Mouse (Mus musculus) embryonic facial prominence, embryonic 14.5 days (tissue): ENCODE data around the gene Nup210l. TPM values are rescaled to one million over a fixed set of nuclear protein-coding genes. Genes with fewer than 3 reads are reported as not detected.

ENCODE experiments used
- ATAC-seq: fragments of 200-750 bp; cut with Nextera tagmentation; 2 replicates; pipeline ENCODE4 v1.8.0; 2017; ENCODE audit warnings: low read depth, moderate number of reproducible peaks, moderate TSS enrichment
- DNase-seq: peaks from one replicate; pipeline ENCODE4 v3.0.0-alpha.2; 2015; ENCODE audit warnings: low spot score
- H3K27ac ChIP-seq: fragments of 300-500 bp; sonication (generic); replicated peaks from 2 replicates; pipeline ENCODE4 v1.5.1; 2014; ENCODE audit warnings: low read depth, mild to moderate bottlenecking, low read length, moderate library complexity
- H3K27me3 ChIP-seq: fragments of 300-500 bp; sonication (generic); replicated peaks from 2 replicates; pipeline ENCODE4 v1.6.1; 2014; ENCODE audit warnings: low read length; ENCODE audit not compliant: control insufficient read depth, insufficient read depth
- H3K36me3 ChIP-seq: fragments of 300-500 bp; sonication (generic); 2 replicates; pipeline ENCODE4 v1.6.1; 2014; ENCODE audit warnings: low read length, mixed read lengths; ENCODE audit not compliant: control insufficient read depth, insufficient read depth
- H3K4me1 ChIP-seq: fragments of 300-500 bp; sonication (generic); 2 replicates; pipeline ENCODE4 v1.6.1; 2014; ENCODE audit warnings: antibody characterized with exemption, low read length; ENCODE audit not compliant: control insufficient read depth, insufficient read depth
- H3K4me2 ChIP-seq: fragments of 300-500 bp; sonication (generic); 2 replicates; pipeline ENCODE4 v1.6.1; 2014; ENCODE audit warnings: low read depth, mild to moderate bottlenecking, low read length, moderate library complexity, mixed read lengths
- H3K4me3 ChIP-seq: fragments of 300-500 bp; sonication (generic); 2 replicates; pipeline ENCODE4 v1.5.1; 2014; ENCODE audit warnings: low read depth, mild to moderate bottlenecking, low read length
- H3K9ac ChIP-seq: fragments of 300-500 bp; sonication (generic); 2 replicates; pipeline ENCODE4 v1.6.1; 2014; ENCODE audit warnings: low read depth, mild to moderate bottlenecking, low read length, moderate library complexity, mixed read lengths
- H3K9me3 ChIP-seq: fragments of 300-500 bp; sonication (generic); 2 replicates; pipeline ENCODE4 v1.6.1; 2016; ENCODE audit warnings: low read length; ENCODE audit not compliant: control insufficient read depth
- WGBS: fragments of 180-500 bp; shearing (Covaris S2); extraction: QIAGEN DNeasy Blood & Tissue Kit; methylation state at CpG from one replicate; pipeline ENCODE4 v1.1.7; 2014; 5-methylcytosine and 5-hydroxymethylcytosine counted together
- polyA plus RNA-seq: library from polyadenylated mRNA; unstranded; fragments of >200 nt; fragmentation: Nextera tagmentation; extraction: Ambion mirVana; gene quantifications from 2 replicates; pipeline ENCODE4 v1.2.1, GENCODE M21; 2014

Gene Nup210l
- polyA plus RNA-seq, 1 experiment from 2014 or later = 0.18 TPM

DNA sequence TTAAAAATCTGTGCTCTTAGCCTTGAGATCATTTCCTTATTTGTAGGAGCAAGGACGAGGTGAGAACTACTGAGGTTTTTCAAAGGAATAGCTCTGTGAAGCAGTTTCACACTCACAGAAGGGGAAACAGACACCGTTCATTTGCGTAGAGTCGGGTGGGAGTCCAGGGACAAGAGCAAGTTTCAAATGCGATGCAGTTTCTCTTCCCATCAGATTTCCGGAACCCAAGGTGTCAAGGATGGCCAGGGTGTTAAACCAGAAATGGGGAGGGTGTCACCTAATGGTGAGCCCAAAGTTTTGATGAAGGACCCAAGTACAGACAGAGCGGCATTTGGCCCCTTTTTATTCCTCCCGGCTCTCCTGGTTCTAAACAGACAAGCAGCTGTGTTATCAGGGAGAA lies 127.1 kb downstream of the Nup210l start:
- Histone ChIP-seq H3K4me3 (peak overlapping the region; percentile 75), H3K4me1 (no peaks in the 10 kb centered on the region), H3K9me3 (no peaks in the 10 kb centered on the region), H3K4me2 (peak overlapping the region; percentile 83), H3K27me3 (no peaks in the 10 kb centered on the region), H3K36me3 (peaks cover 26% of the 10 kb centered on the region), H3K9ac (peak overlapping the region; percentile 84), H3K27ac (peak overlapping the region; percentile 92; the same call in 1 of the 2 replicates)
- ATAC-seq = no peak
- 16% methylated on average over 8 of the region's 8 CpGs for WGBS
- no peak for DNase-seq

DNA sequence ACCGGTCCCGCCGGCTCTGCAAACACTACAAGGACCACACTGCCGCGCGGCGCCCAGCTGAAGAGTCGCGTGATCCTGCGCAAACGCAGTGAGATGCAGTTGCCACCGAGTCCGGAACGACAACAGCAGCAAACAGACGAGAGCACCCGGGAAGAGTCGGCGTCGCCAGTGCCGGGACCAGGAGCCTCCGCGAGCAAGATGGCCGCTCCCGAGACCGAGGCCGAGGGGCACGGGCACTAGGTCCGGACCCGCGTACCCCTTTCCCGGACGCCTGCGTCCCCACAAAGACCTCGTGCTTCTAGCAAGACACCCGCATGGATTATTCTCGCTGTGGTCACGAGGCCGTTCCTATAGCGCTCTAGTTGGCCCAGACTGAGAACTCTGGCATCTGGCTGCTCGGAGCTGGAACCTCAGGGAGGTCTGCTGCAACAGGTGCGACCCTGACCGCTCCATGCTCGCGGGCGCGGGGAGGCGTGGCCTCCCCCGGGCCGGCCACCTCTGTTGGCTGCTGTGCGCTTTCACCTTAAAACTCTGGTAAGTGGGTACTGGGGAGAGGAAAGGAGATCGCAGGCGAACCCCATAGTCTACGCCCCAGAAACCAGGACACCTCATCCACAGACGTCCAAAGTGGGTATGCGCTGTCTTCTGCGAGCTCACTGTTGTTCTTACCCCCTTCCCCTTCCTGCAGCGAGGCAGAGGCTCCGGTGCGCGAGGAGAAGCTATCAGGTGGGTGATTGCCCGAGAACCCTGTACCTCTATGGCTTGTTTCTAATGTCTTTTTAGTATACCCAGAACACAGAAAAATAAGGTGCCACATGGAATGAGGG lies 127.8 kb downstream of the Nup210l start, which contains the start of gene Jtb:
TSS of gene Jtb (plus strand) at position 91 of the 827 bp plus-strand sequence.
- WGBS = 1% methylated on average over 52 of the region's 61 CpGs
- ATAC-seq = peak; percentile 98
- Histone ChIP-seq H3K27ac (peak within 1 kb of the TSS; percentile 92), H3K4me3 (peak within 1 kb of the TSS; percentile 75), H3K9ac (peak within 1 kb of the TSS; percentile 84), H3K27me3 (no peaks in the 10 kb centered on the region), H3K4me1 (no peaks in the 10 kb centered on the region), H3K9me3 (no peaks in the 10 kb centered on the region), H3K4me2 (peak within 1 kb of the TSS; percentile 83), H3K36me3 (peaks cover 31% of the 10 kb centered on the region)
- peak; percentile 97 for DNase-seq

DNA sequence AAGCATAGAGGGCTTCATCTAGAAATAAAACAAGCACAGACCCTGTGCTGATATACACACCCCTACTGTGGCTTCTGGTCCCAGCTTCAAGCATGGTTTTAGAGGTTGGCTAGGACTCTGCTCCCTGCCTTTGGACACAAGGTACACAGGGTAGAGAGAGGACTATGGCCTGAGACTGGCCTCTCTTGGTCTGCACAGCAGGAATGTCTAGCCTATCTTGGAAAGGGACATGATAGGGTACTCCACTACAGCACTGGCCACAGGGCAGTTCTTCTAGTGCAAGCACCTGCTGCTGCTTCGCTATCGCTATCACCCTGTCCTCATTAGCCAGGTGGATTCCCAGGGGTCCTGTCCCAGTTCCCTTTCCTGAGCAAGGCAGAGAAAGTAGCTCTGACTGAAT lies 137.3 kb downstream of the Nup210l start:
- H3K4me1 ChIP-seq = peaks cover 13% of the 10 kb centered on the region
- H3K4me3 ChIP-seq = no peak overlapping the region
- no peak overlapping the region for H3K9ac ChIP-seq
- no peaks in the 10 kb centered on the region for H3K27me3 ChIP-seq
- 85% methylated on average over 2 of the region's 2 CpGs for WGBS
- no peak overlapping the region for H3K27ac ChIP-seq
- ATAC-seq (no peak), DNase-seq (no peak)
- peaks cover 7% of the 10 kb centered on the region; the same call in 1 of the 2 replicates for H3K36me3 ChIP-seq
- no peaks in the 10 kb centered on the region for H3K9me3 ChIP-seq
- H3K4me2 ChIP-seq = no peak overlapping the region

DNA sequence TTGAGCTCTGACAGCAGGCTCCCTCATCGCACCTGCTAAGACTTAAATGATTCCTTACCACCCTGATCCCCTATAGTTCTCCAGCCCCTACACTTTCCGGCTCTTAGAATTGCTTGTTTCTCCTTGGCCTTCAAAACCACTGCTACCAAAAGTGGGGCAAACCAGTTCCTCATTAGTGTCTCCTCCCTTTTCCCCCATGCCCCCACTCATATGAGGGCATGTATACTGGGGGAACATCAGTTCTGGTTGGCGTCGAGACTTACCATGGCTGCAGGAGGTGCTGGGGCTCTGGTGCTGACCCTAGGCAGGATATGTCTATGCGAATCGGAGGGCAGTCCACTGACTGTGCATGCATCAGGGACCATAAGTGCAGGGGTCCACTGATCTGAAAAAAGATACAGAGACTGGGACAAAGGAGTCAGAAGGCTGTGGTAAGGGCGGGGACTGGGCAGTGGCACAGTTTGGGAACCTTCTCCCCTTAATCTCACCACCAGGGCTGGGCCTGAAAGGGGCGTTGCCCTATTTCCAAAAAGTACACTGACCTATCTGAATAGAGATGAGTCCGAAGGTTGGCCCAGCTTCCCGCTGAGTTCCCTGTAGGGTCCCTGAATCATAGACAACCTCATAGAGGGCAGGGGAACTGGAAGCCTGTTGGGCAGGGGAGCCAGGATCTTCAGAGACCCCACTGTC lies 137.9 kb downstream of the Nup210l start:
- no peak for ATAC-seq
- H3K4me1 ChIP-seq = peaks cover 13% of the 10 kb centered on the region
- no peak overlapping the region for H3K27ac ChIP-seq
- H3K4me3 ChIP-seq = no peak overlapping the region
- WGBS = 84% methylated on average over 10 of the region's 10 CpGs
- H3K9me3 ChIP-seq = no peaks in the 10 kb centered on the region
- no peaks in the 10 kb centered on the region for H3K27me3 ChIP-seq
- H3K4me2 ChIP-seq = no peak overlapping the region
- no peak for DNase-seq
- H3K36me3 ChIP-seq = peaks cover 3% of the 10 kb centered on the region; the same call in 1 of the 2 replicates
- H3K9ac ChIP-seq = no peak overlapping the region

DNA sequence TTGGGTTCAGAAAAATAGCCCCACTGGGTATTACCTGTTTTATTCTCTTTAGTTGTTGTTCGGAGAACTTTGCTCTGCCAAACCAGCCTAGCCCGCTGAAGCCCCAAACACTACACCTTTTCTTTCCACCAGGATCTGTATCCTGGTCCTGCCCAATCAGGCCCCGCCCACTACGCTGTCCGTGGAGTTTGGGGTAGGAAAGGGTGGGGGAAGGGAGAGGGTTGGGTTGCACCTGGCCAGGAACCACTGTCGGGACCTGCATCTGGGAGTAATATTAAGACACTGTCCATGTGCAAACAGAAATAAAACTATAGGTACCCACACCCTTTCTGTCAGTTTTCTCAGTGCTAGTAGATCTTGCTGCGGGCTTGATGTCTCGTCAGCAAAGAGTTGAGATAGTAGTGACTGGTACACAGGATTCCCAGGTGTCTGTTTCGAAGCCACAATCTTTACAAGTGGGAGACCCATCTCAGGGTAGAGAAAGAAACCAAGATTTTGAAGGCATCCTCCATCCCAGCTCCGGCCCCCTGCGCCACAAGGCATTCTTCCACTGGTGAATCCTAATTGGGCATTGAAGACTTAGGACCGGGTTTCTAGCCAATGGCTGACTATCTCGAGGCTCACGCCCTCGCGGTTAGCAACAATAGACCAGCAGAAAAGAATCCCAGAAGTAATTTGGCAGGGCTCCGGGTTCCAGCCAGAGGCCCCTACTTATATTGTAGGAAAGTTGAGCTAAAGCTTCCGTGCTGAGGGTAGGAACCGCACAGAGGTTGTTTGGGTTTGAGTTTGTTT lies 139.2 kb downstream of the Nup210l start, which contains the start of gene Creb3l4:
TSS of gene Creb3l4 (minus strand) at position 529 of the 792 bp plus-strand sequence.
- ATAC-seq = peak; percentile 79
- H3K4me3 ChIP-seq = peak within 1 kb of the TSS; percentile 33
- 4% methylated on average over 19 of the region's 19 CpGs for WGBS
- peak within 1 kb of the TSS; percentile 88 for H3K27ac ChIP-seq
- no peaks in the 10 kb centered on the region for H3K27me3 ChIP-seq
- peak within 1 kb of the TSS; percentile 66 for H3K4me2 ChIP-seq
- H3K9me3 ChIP-seq = no peaks in the 10 kb centered on the region
- H3K4me1 ChIP-seq = peaks cover 13% of the 10 kb centered on the region
- H3K9ac ChIP-seq = peak within 1 kb of the TSS; percentile 54
- DNase-seq = peak; percentile 95
- H3K36me3 ChIP-seq = no peaks in the 10 kb centered on the region

DNA sequence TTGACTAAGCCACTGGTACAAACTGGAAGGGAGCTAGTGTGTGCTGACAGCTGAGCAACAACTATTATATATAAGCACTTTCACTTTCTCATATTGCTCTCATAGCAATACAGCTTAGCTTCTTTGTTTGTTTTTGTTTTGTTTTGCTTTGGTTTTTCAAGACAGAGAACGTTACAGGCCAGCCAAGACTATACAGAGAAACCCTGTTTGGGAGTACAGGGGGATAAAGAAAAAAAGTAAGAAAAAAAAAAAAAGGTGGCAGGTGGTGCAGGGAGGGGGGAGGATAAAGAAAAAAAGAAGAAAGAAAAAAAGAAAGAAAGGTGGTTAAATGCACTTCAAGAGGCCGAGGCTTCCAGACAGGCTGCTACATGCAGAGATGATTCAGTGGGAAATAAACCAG lies 141.5 kb downstream of the Nup210l start:
- Histone ChIP-seq H3K27me3 (no peaks in the 10 kb centered on the region), H3K4me2 (no peak overlapping the region), H3K4me1 (peaks cover 16% of the 10 kb centered on the region), H3K9ac (no peak overlapping the region), H3K36me3 (peaks cover 7% of the 10 kb centered on the region; the same call in 1 of the 2 replicates), H3K4me3 (no peak overlapping the region), H3K9me3 (no peaks in the 10 kb centered on the region), H3K27ac (no peak overlapping the region)
- WGBS = 51% methylated on average over 2 of the region's 2 CpGs
- ATAC-seq = no peak
- DNase-seq = peak; percentile 47

DNA sequence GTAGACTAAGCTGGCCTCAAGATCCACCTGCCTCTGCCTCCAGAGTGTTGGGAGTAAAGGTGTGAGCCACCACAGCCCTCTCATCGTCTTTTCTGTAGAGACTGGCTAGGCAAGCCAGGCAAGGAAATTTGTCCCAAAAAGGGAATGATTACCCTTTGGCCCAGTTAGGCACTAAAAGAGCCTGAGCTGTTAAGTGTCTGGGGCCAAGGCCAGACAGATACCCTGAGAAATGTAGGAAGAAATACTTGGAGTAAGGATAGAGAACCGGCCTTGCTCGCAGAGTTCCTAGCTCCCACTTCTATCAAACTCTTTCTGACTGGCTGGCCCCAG lies 143.7 kb downstream of the Nup210l start:
- Histone ChIP-seq H3K27me3 (no peaks in the 10 kb centered on the region), H3K4me3 (peak overlapping the region; percentile 76), H3K9me3 (no peaks in the 10 kb centered on the region), H3K36me3 (peaks cover 21% of the 10 kb centered on the region), H3K27ac (peak overlapping the region; percentile 95), H3K4me2 (peak overlapping the region; percentile 74), H3K4me1 (peaks cover 16% of the 10 kb centered on the region), H3K9ac (peak overlapping the region; percentile 87)
- DNase-seq (no peak), ATAC-seq (peak; percentile 12; the same call in 1 of the 2 replicates)
- WGBS = 0% methylated on average over 3 of the region's 3 CpGs
